Mouse (Mus musculus) stomach, postnatal 0 days (tissue): Measurements from ENCODE around the gene Wdr35. TPM values are rescaled to one million over a fixed set of nuclear protein-coding genes. Genes with fewer than 3 reads are reported as not detected.
A peak's percentile ranks its signal among the peaks of the same experiment; 100 is the strongest.

Source experiments
- ATAC-seq: fragments of 200-750 bp; cut with Nextera tagmentation; 2 replicates; pipeline ENCODE4 v1.8.0; 2017; ENCODE audit not compliant: low FRiP score, low TSS enrichment
- DNase-seq: peaks from one replicate; pipeline ENCODE4 v3.0.0-alpha.2; 2016; ENCODE audit warnings: low spot score
- H3K27ac ChIP-seq: fragments of 300-500 bp; sonication (generic); replicated peaks from 2 replicates; pipeline ENCODE4 v1.5.1; 2014; ENCODE audit warnings: mild to moderate bottlenecking, control low read depth
- H3K27me3 ChIP-seq: fragments of 300-500 bp; sonication (generic); 2 replicates; pipeline ENCODE4 v1.6.1; 2014; ENCODE audit warnings: low read length; ENCODE audit not compliant: control insufficient read depth, insufficient read depth
- H3K36me3 ChIP-seq: fragments of 300-500 bp; sonication (generic); 2 replicates; pipeline ENCODE4 v1.6.1; 2014; ENCODE audit warnings: low read length, mixed read lengths; ENCODE audit not compliant: control insufficient read depth, insufficient read depth
- H3K4me1 ChIP-seq: fragments of 300-500 bp; sonication (generic); replicated peaks from 2 replicates; pipeline ENCODE4 v1.6.1; 2014; ENCODE audit warnings: antibody characterized with exemption; ENCODE audit not compliant: control insufficient read depth, insufficient read depth
- H3K4me2 ChIP-seq: fragments of 300-500 bp; sonication (generic); replicated peaks from 2 replicates; pipeline ENCODE4 v1.6.1; 2014; ENCODE audit warnings: low read depth, mild to moderate bottlenecking, control low read depth, moderate library complexity
- H3K4me3 ChIP-seq: fragments of 300-500 bp; sonication (generic); 2 replicates; pipeline ENCODE4 v1.5.1; 2014; ENCODE audit warnings: low read depth, low read length, control low read depth
- H3K9ac ChIP-seq: fragments of 300-500 bp; sonication (generic); 2 replicates; pipeline ENCODE4 v1.6.1; 2014; ENCODE audit warnings: mild to moderate bottlenecking, low read length, control low read depth, mixed read lengths
- H3K9me3 ChIP-seq: fragments of 300-500 bp; sonication (generic); 2 replicates; pipeline ENCODE4 v1.6.1; 2016; ENCODE audit warnings: low read length; ENCODE audit not compliant: control insufficient read depth
- CTCF ChIP-seq: IDR thresholded peaks from 2 replicates; pipeline ENCODE4 v1.5.1; 2016; ENCODE audit warnings: antibody characterized with exemption, low read depth, mild to moderate bottlenecking, moderate library complexity
- EP300 ChIP-seq: optimal IDR thresholded peaks from 2 replicates; pipeline ENCODE3; 2016; ENCODE audit warnings: antibody characterized with exemption
- WGBS: fragments of 180-500 bp; shearing (Covaris S2); extraction: QIAGEN DNeasy Blood & Tissue Kit; methylation state at CpG from one replicate; pipeline ENCODE4 v1.1.7; 2014; 5-methylcytosine and 5-hydroxymethylcytosine counted together
- polyA plus RNA-seq: library from polyadenylated mRNA; unstranded; fragments of >200 nt; fragmentation: Nextera tagmentation; extraction: Ambion mirVana; gene quantifications from 2 replicates; pipeline ENCODE4 v1.2.1, GENCODE M21; 2015

The Wdr35 gene
- polyA plus RNA-seq, 1 experiment from 2014 or later, result 4.8 TPM

GRCm38 (mm10) chr12:8993231-8993630 lies 19.5 kb downstream of the Wdr35 start:
- Histone ChIP-seq H3K9ac (no peak overlapping the region), H3K27me3 (no peaks in the 10 kb centered on the region), H3K4me3 (no peak overlapping the region), H3K4me2 (no peak overlapping the region), H3K36me3 (0 out of 2 replicates have a peak, but pooled peaks cover 4% of the 10 kb centered on the region), H3K27ac (no peak overlapping the region), H3K9me3 (no peaks in the 10 kb centered on the region), H3K4me1 (no peaks in the 10 kb centered on the region)
- WGBS, result 66% methylated on average over 8 of the region's 8 CpGs
- TF ChIP-seq EP300 (no peak), CTCF (no peak)
- no peak for ATAC-seq
- no peak for DNase-seq

- Histone ChIP-seq H3K4me2 (no peak overlapping the region), H3K27me3 (no peaks in the 10 kb centered on the region), H3K9ac (no peak overlapping the region), H3K4me3 (no peak overlapping the region), H3K9me3 (no peaks in the 10 kb centered on the region), H3K27ac (no peak overlapping the region), H3K36me3 (0 out of 2 replicates have a peak, but pooled peaks cover 4% of the 10 kb centered on the region), H3K4me1 (no peaks in the 10 kb centered on the region)
- DNase-seq, result no peak
- TF ChIP-seq EP300 (no peak), CTCF (no peak)
- no peak for ATAC-seq
- WGBS, result 86% methylated on average over 4 of the region's 4 CpGs
These were observed 24.6 kb downstream of the Wdr35 start for GRCm38 (mm10) chr12:8998318-8998717.

- no peak for TF ChIP-seq EP300
- peak; percentile 91 for TF ChIP-seq CTCF
- Histone ChIP-seq H3K4me3 (no peak overlapping the region), H3K36me3 (no peaks in the 10 kb centered on the region), H3K4me2 (no peak overlapping the region), H3K27me3 (no peaks in the 10 kb centered on the region), H3K9me3 (no peaks in the 10 kb centered on the region), H3K27ac (no peak overlapping the region), H3K9ac (no peak overlapping the region), H3K4me1 (no peaks in the 10 kb centered on the region)
- WGBS, result 19% methylated on average over 5 of the region's 5 CpGs
- DNase-seq (peak; percentile 68), ATAC-seq (no peak)
These were observed 28.5 kb downstream of the Wdr35 start for GRCm38 (mm10) chr12:9002038-9002648.

GRCm38 (mm10) chr12:9007146-9007545 lies 33.5 kb downstream of the Wdr35 start:
- no peak overlapping the region for H3K4me2 ChIP-seq
- H3K27me3 ChIP-seq, result no peaks in the 10 kb centered on the region
- TF ChIP-seq EP300, result no peak
- TF ChIP-seq CTCF, result no peak
- no peaks in the 10 kb centered on the region for H3K9me3 ChIP-seq
- DNase-seq, result no peak
- no peak overlapping the region for H3K4me3 ChIP-seq
- ATAC-seq, result no peak
- H3K27ac ChIP-seq, result no peak overlapping the region
- H3K36me3 ChIP-seq, result no peaks in the 10 kb centered on the region
- WGBS, result 71% methylated on average over 4 of the region's 4 CpGs
- H3K4me1 ChIP-seq, result no peaks in the 10 kb centered on the region
- no peak overlapping the region for H3K9ac ChIP-seq

GRCm38 (mm10) chr12:9007811-9008210 lies 34.1 kb downstream of the Wdr35 start:
- ATAC-seq, result no peak
- Histone ChIP-seq H3K4me1 (no peaks in the 10 kb centered on the region), H3K36me3 (no peaks in the 10 kb centered on the region), H3K9ac (no peak overlapping the region), H3K27ac (no peak overlapping the region), H3K27me3 (no peaks in the 10 kb centered on the region), H3K4me3 (no peak overlapping the region), H3K9me3 (no peaks in the 10 kb centered on the region), H3K4me2 (no peak overlapping the region)
- 91% methylated on average over 6 of the region's 6 CpGs for WGBS
- DNase-seq, result no peak
- no peak for TF ChIP-seq EP300
- TF ChIP-seq CTCF, result no peak

- WGBS, result 56% methylated on average over 4 of the region's 4 CpGs
These were observed 36.6 kb downstream of the Wdr35 start for GRCm38 (mm10) chr12:9010311-9010710.

More at GRCm38 (mm10) chr12:9010311-9010710, 36.6 kb downstream of the Wdr35 start:
- H3K36me3 ChIP-seq, result no peaks in the 10 kb centered on the region
- TF ChIP-seq EP300, result no peak
- TF ChIP-seq CTCF, result no peak
- ATAC-seq (no peak), DNase-seq (no peak)
- no peak overlapping the region for H3K9ac ChIP-seq
- H3K27me3 ChIP-seq, result no peaks in the 10 kb centered on the region
- no peak overlapping the region for H3K4me3 ChIP-seq
- no peaks in the 10 kb centered on the region for H3K4me1 ChIP-seq
- H3K9me3 ChIP-seq, result no peaks in the 10 kb centered on the region
- no peak overlapping the region for H3K27ac ChIP-seq
- no peak overlapping the region for H3K4me2 ChIP-seq
